Mouse (Mus musculus) myocyte (in vitro differentiated cells): ENCODE results near the gene Cdk1. TPM values are rescaled to one million over a fixed set of nuclear protein-coding genes. Genes with fewer than 3 reads are reported as not detected.

ENCODE experiments used
- H3K27me3 ChIP-seq: one replicate; pipeline ENCODE4 v1.6.1; 2011; ENCODE audit not compliant: control insufficient read depth, insufficient read depth, insufficient read length
- H3K36me3 ChIP-seq: one replicate; pipeline ENCODE4 v1.6.1; 2011; ENCODE audit not compliant: control insufficient read depth, insufficient read depth
- H3K4me2 ChIP-seq: one replicate; pipeline ENCODE4 v1.6.1; 2011; ENCODE audit warnings: low read depth, control low read depth
- H3K4me3 ChIP-seq: one replicate; pipeline ENCODE4 v1.5.1; 2011; ENCODE audit warnings: mild to moderate bottlenecking, control low read depth, moderate library complexity
- H3K79me2 ChIP-seq: one replicate; pipeline ENCODE4 v1.6.1; 2011; ENCODE audit not compliant: control insufficient read depth, insufficient read depth
- H3ac ChIP-seq: one replicate; pipeline ENCODE4 v1.6.1; 2011; ENCODE audit not compliant: control insufficient read depth, insufficient read length
- CEBPB ChIP-seq: IDR thresholded peaks from 2 replicates; pipeline ENCODE4 v1.6.1; 2011; ENCODE audit warnings: mild to moderate bottlenecking, moderate library complexity; ENCODE audit not compliant: poor library complexity, insufficient read depth, severe bottlenecking
- E2F4 ChIP-seq: IDR thresholded peaks from one replicate; pipeline ENCODE4 v1.6.1; 2011; ENCODE audit warnings: mild to moderate bottlenecking, control low read depth, moderate library complexity; ENCODE audit not compliant: insufficient read depth
- MAX ChIP-seq: IDR thresholded peaks from one replicate; pipeline ENCODE4 v1.6.1; 2011; ENCODE audit warnings: low read depth, mild to moderate bottlenecking, control low read depth
- MYOD1 ChIP-seq, 3 experiments: IDR thresholded peaks; one replicate each; pipeline ENCODE4 v1.6.1; 2011; ENCODE audit warnings: control low read depth in 2 of 3, low read depth in 2 of 3, mild to moderate bottlenecking in 2 of 3, moderate library complexity in 1 of 3; ENCODE audit not compliant: insufficient read length in 2 of 3, control insufficient read depth in 1 of 3
- MYOG ChIP-seq, 3 experiments: IDR thresholded peaks; one replicate each; pipeline ENCODE4 v1.6.1; 2011; ENCODE audit warnings: control low read depth in 2 of 3, low read depth in 2 of 3, mild to moderate bottlenecking in 2 of 3; ENCODE audit not compliant: insufficient read length in 2 of 3, control insufficient read depth in 1 of 3, insufficient read depth in 1 of 3
- POLR2A ChIP-seq: IDR thresholded peaks from one replicate; pipeline ENCODE4 v1.6.1; 2011; ENCODE audit warnings: low read depth, mild to moderate bottlenecking, control low read depth, moderate library complexity; ENCODE audit not compliant: insufficient read length
- POLR2AphosphoS2 ChIP-seq: IDR thresholded peaks from one replicate; pipeline ENCODE4 v1.6.1; 2011; ENCODE audit warnings: low read depth, control low read depth; ENCODE audit not compliant: insufficient read length
- REST ChIP-seq: IDR thresholded peaks from one replicate; pipeline ENCODE4 v1.6.1; 2011; ENCODE audit warnings: mild to moderate bottlenecking, control low read depth, moderate library complexity; ENCODE audit not compliant: insufficient read depth, insufficient read length
- SRF ChIP-seq: IDR thresholded peaks from one replicate; pipeline ENCODE4 v1.6.1; 2011; ENCODE audit warnings: low read depth; ENCODE audit not compliant: control insufficient read depth, insufficient read length
- TCF12 ChIP-seq: IDR thresholded peaks from one replicate; pipeline ENCODE4 v1.6.1; 2011; ENCODE audit warnings: mild to moderate bottlenecking, control low read depth; ENCODE audit not compliant: poor library complexity, insufficient read depth, severe bottlenecking
- TCF3 ChIP-seq: IDR thresholded peaks from one replicate; pipeline ENCODE4 v1.6.1; 2011; ENCODE audit warnings: low read depth, control low read depth; ENCODE audit not compliant: insufficient read length
- USF1 ChIP-seq: IDR thresholded peaks from one replicate; pipeline ENCODE4 v1.6.1; 2011; ENCODE audit warnings: low read depth, mild to moderate bottlenecking, control low read depth, moderate library complexity
- polyA plus RNA-seq: library from polyadenylated mRNA; unstranded; fragments of >200 nt; fragmentation: generic; extraction: Trizol; gene quantifications from one replicate; pipeline ENCODE4 v1.2.1, GENCODE M21; 2012; ENCODE audit warnings: missing spikeins

Gene Cdk1
- polyA plus RNA-seq, 1 experiment = 85.7 TPM

DNA sequence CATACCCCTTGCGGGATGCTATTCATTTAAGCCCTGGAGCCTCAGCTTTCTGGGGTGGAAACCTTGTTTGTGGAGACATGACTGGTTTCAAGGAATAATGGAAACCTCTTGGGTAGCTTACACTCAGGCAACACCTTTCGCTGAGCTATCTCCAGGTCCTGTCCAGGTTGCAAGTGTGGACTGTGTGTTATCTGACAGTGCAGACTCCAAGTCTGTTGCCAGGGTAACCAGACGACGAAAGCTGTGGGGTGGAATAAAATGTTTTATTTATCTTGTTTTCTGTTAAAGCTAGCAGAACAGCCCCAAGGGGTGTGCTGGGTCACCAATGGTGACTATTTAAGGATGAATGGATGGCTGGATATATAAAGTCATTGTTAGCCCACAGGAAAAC lies 24.1 kb downstream of the Cdk1 start:
- Histone ChIP-seq H3K27me3 (no peaks in the 10 kb centered on the region), H3K4me3 (no peak overlapping the region), H3K4me2 (no peak overlapping the region), H3K36me3 (no peaks in the 10 kb centered on the region), H3ac (no peak overlapping the region), H3K79me2 (no peaks in the 10 kb centered on the region)
- TF ChIP-seq TCF12 (no peak), MAX (no peak)

GRCm38 (mm10) chr10:69328029-69328655 lies 24.6 kb downstream of the Cdk1 start:
- Histone ChIP-seq H3K79me2 (no peaks in the 10 kb centered on the region), H3ac (no peak overlapping the region), H3K27me3 (no peaks in the 10 kb centered on the region), H3K4me3 (no peak overlapping the region), H3K4me2 (no peak overlapping the region), H3K36me3 (no peaks in the 10 kb centered on the region)
- TF ChIP-seq MYOG (IDR thresholded peaks at IDR 0.05; ENCODE audit: control insufficient read depth in 1 of 3, insufficient read depth in 1 of 3, insufficient read length in 2 of 3, low read depth in 2 of 3) (no peak), POLR2AphosphoS2 (no peak), TCF12 (no peak), REST (no peak), USF1 (no peak), POLR2A (no peak), MYOD1 (IDR thresholded peaks at IDR 0.05; ENCODE audit: control insufficient read depth in 1 of 3, insufficient read length in 2 of 3, low read depth in 2 of 3) (no peak), MAX (no peak), TCF3 (no peak), E2F4 (no peak), CEBPB (no peak), SRF (no peak)

DNA sequence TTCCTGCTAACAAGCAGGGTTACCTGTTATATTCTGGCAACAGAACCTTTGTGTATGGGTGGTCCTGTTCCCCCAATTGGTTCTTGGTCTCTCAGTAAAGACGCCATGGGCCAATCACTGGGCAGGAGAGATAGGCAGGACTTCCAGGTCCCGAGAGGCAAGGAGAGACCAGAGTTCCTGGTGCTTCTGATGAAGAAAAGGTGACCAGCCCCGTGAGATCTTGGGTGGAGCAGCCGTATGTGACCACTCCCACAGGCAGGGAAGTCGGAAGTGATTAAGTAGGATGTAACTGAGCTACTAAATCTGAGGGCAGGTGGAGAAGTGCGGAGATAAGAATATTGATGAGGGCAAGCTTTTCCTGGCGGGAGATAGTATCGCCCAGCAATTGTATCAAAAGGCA lies 25.4 kb downstream of the Cdk1 start:
- TF ChIP-seq POLR2AphosphoS2 (no peak), E2F4 (no peak), CEBPB (no peak), USF1 (no peak)
- Histone ChIP-seq H3K27me3 (no peaks in the 10 kb centered on the region), H3K36me3 (no peaks in the 10 kb centered on the region), H3K4me3 (no peak overlapping the region), H3K79me2 (no peaks in the 10 kb centered on the region), H3K4me2 (no peak overlapping the region), H3ac (no peak overlapping the region)

GRCm38 (mm10) chr10:69326433-69326832 lies 26.3 kb downstream of the Cdk1 start:
- Histone ChIP-seq H3K36me3 (no peaks in the 10 kb centered on the region), H3K4me3 (no peak overlapping the region), H3K4me2 (no peak overlapping the region), H3ac (no peak overlapping the region), H3K27me3 (no peaks in the 10 kb centered on the region), H3K79me2 (no peaks in the 10 kb centered on the region)
- no peak for TF ChIP-seq MYOG (IDR thresholded peaks at IDR 0.05; ENCODE audit: control insufficient read depth in 1 of 3, insufficient read depth in 1 of 3, insufficient read length in 2 of 3, low read depth in 2 of 3)
- TF ChIP-seq CEBPB = peak; percentile 19; the same call in 1 of the 2 replicates
- no peak for TF ChIP-seq REST
- no peak for TF ChIP-seq USF1
- peak; percentile 30 to 65 (median 55) for TF ChIP-seq MYOD1 (IDR thresholded peaks at IDR 0.05; ENCODE audit: control insufficient read depth in 1 of 3, insufficient read length in 2 of 3, low read depth in 2 of 3)
- no peak for TF ChIP-seq TCF12

GRCm38 (mm10) chr10:69324816-69325215 lies 27.9 kb downstream of the Cdk1 start:
- H3K27me3 ChIP-seq = no peaks in the 10 kb centered on the region
- no peak overlapping the region for H3K4me3 ChIP-seq
- H3ac ChIP-seq = no peak overlapping the region
- H3K4me2 ChIP-seq = no peak overlapping the region
- no peaks in the 10 kb centered on the region for H3K36me3 ChIP-seq
- TF ChIP-seq E2F4 = no peak
- TF ChIP-seq MYOD1 (IDR thresholded peaks at IDR 0.05; ENCODE audit: control insufficient read depth in 1 of 3, insufficient read length in 2 of 3, low read depth in 2 of 3) = no peak
- no peak for TF ChIP-seq REST
- TF ChIP-seq MYOG (IDR thresholded peaks at IDR 0.05; ENCODE audit: control insufficient read depth in 1 of 3, insufficient read depth in 1 of 3, insufficient read length in 2 of 3, low read depth in 2 of 3) = no peak
- TF ChIP-seq TCF3 = no peak
- no peak for TF ChIP-seq CEBPB
- TF ChIP-seq USF1 = no peak
- no peaks in the 10 kb centered on the region for H3K79me2 ChIP-seq

DNA sequence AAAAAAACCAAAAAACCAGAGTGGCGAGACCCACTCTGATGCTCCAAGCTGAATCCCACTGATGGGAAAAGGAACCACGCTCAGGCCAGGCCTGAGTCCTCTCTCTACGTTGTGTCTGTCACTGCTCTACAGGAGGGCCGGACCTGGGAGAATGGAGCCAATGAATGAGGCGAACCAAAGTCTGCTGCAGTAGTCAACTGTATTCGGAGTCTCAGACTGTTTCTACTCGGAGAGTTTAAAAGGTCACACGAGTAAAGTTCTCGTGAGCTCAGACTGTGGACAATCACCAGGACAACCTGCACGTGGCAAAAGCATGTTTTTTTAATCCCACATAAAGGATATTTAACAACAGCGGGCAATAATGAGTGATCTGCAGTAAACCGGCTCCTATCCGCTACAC lies 28.8 kb downstream of the Cdk1 start:
- Histone ChIP-seq H3K4me2 (no peak overlapping the region), H3K79me2 (no peaks in the 10 kb centered on the region), H3K4me3 (no peak overlapping the region), H3K27me3 (no peaks in the 10 kb centered on the region), H3K36me3 (no peaks in the 10 kb centered on the region), H3ac (no peak overlapping the region)
- no peak for TF ChIP-seq REST
- TF ChIP-seq E2F4 = no peak
- no peak for TF ChIP-seq TCF12
- no peak for TF ChIP-seq SRF
- TF ChIP-seq MAX = no peak
- no peak for TF ChIP-seq MYOD1 (IDR thresholded peaks at IDR 0.05; ENCODE audit: control insufficient read depth in 1 of 3, insufficient read length in 2 of 3, low read depth in 2 of 3)
- TF ChIP-seq TCF3 = no peak
- no peak for TF ChIP-seq USF1
- TF ChIP-seq MYOG (IDR thresholded peaks at IDR 0.05; ENCODE audit: control insufficient read depth in 1 of 3, insufficient read depth in 1 of 3, insufficient read length in 2 of 3, low read depth in 2 of 3) = no peak
- TF ChIP-seq POLR2A = no peak
- TF ChIP-seq POLR2AphosphoS2 = no peak
